Mouse (Mus musculus): ENCODE data around the gene Ppp1r13b. TPM values are rescaled to one million over a fixed set of nuclear protein-coding genes. Genes with fewer than 3 reads are reported as not detected.

Ppp1r13b gene
- total and polyA plus RNA-seq, 2 experiments from 2014 or later = 11.2 to 18.2 TPM

GRCm38 (mm10) chr12:111864206-111864824 lies 43.6 kb downstream of the Ppp1r13b start:
- H3K4me1 ChIP-seq (ENCODE audit: control insufficient read depth, insufficient read depth) = no peaks in the 10 kb centered on the region
- H3K4me2 ChIP-seq (ENCODE audit: low read depth, low read length) = no peak overlapping the region
- no peak for DNase-seq (ENCODE audit: low spot score)
- H3K4me3 ChIP-seq (ENCODE audit: low read depth, low read length) = no peak overlapping the region
- no peak overlapping the region for H3K9ac ChIP-seq (replicated peaks; ENCODE audit: low read depth, low read length)
- no peak overlapping the region for H3K27ac ChIP-seq (ENCODE audit: low read depth)
- no peak for ATAC-seq (ENCODE audit: insufficient read depth, low read depth)
- H3K36me3 ChIP-seq (replicated peaks; ENCODE audit: control insufficient read depth, insufficient read depth, low read length) = peaks cover 39% of the 10 kb centered on the region
- no peaks in the 10 kb centered on the region for H3K9me3 ChIP-seq (replicated peaks; ENCODE audit: control insufficient read depth, low read length)
- no peak for TF ChIP-seq CTCF (IDR thresholded peaks at IDR 0.05; ENCODE audit: low read depth)
- TF ChIP-seq EP300 (IDR thresholded peaks at IDR 0.05; ENCODE audit: low read depth) = no peak
- 93% methylated on average over 4 of the region's 4 CpGs for WGBS
- H3K27me3 ChIP-seq (ENCODE audit: control insufficient read depth, insufficient read depth, low read length) = no peaks in the 10 kb centered on the region

GRCm38 (mm10) chr12:111855448-111855847 lies 52.5 kb downstream of the Ppp1r13b start:
- no peak for ATAC-seq (ENCODE audit: insufficient read depth, low read depth)
- Histone ChIP-seq H3K9ac (replicated peaks; ENCODE audit: low read depth, low read length) (no peak overlapping the region), H3K36me3 (replicated peaks; ENCODE audit: control insufficient read depth, insufficient read depth, low read length) (peaks cover 23% of the 10 kb centered on the region), H3K9me3 (replicated peaks; ENCODE audit: control insufficient read depth, low read length) (no peaks in the 10 kb centered on the region), H3K4me3 (ENCODE audit: low read depth, low read length) (no peak overlapping the region), H3K4me2 (ENCODE audit: low read depth, low read length) (no peak overlapping the region), H3K27ac (ENCODE audit: low read depth) (no peak overlapping the region), H3K4me1 (ENCODE audit: control insufficient read depth, insufficient read depth) (no peaks in the 10 kb centered on the region), H3K27me3 (ENCODE audit: control insufficient read depth, insufficient read depth, low read length) (no peaks in the 10 kb centered on the region)
- TF ChIP-seq CTCF (IDR thresholded peaks at IDR 0.05; ENCODE audit: low read depth) (no peak), EP300 (IDR thresholded peaks at IDR 0.05; ENCODE audit: low read depth) (no peak)
- no peak for DNase-seq (ENCODE audit: low spot score)
- 88% methylated on average over 2 of the region's 2 CpGs for WGBS

DNA sequence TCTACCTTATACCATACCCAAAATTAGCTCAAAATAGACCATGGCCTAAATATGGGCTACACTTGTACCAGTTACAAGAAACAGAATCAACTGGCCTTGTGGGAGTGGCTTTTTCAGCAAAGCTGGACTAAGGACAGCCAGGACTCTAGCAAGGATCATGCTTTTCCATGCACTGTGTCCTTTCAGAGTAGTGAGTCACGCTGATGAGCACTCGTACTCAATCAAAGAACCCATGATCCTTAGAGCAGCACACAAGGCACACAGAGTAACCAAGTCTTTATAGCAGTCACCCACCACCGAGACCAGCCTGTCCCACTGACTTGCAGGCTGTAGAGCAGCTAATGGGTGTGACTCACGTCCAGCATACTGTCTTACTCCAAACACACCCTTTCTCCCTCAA lies 54.4 kb downstream of the Ppp1r13b start:
- Histone ChIP-seq H3K36me3 (replicated peaks; ENCODE audit: control insufficient read depth, insufficient read depth, low read length) (peaks cover 11% of the 10 kb centered on the region; the same call in 1 of the 2 replicates), H3K4me2 (ENCODE audit: low read depth, low read length) (no peak overlapping the region), H3K27me3 (ENCODE audit: control insufficient read depth, insufficient read depth, low read length) (no peaks in the 10 kb centered on the region), H3K9ac (replicated peaks; ENCODE audit: low read depth, low read length) (no peak overlapping the region), H3K4me3 (ENCODE audit: low read depth, low read length) (no peak overlapping the region), H3K4me1 (ENCODE audit: control insufficient read depth, insufficient read depth) (no peaks in the 10 kb centered on the region), H3K27ac (ENCODE audit: low read depth) (no peak overlapping the region), H3K9me3 (replicated peaks; ENCODE audit: control insufficient read depth, low read length) (no peaks in the 10 kb centered on the region)
- TF ChIP-seq EP300 (IDR thresholded peaks at IDR 0.05; ENCODE audit: low read depth) (no peak), CTCF (IDR thresholded peaks at IDR 0.05; ENCODE audit: low read depth) (no peak)
- DNase-seq (ENCODE audit: low spot score) (no peak), ATAC-seq (ENCODE audit: insufficient read depth, low read depth) (no peak)
- 64% methylated on average over 4 of the region's 4 CpGs for WGBS

DNA sequence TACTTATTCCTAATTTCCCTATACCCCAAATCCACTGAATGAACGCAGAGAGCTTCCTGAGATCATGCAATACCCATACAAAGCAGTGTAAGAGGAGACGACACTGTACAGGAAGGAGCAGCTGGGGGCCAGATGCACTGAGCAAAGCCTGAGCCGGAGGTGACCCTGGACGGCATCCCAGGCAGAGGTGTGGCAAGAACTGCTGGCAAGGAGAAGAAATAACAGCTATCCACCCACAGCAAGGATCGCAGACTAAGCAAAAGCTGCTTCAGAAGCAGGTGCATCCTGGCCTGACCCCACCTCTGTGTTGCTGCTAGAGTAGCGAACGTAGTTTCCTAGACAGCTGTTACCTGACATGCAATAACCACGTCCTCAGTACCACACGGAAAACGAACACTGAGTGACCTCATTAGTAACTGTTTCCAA lies 54.9 kb downstream of the Ppp1r13b start:
- DNase-seq (ENCODE audit: low spot score) (no peak), ATAC-seq (ENCODE audit: insufficient read depth, low read depth) (no peak; the same call in 1 of the 2 replicates)
- no peak overlapping the region for H3K27ac ChIP-seq (ENCODE audit: low read depth)
- TF ChIP-seq CTCF (IDR thresholded peaks at IDR 0.05; ENCODE audit: low read depth) (no peak), EP300 (IDR thresholded peaks at IDR 0.05; ENCODE audit: low read depth) (no peak)
- 40% methylated on average over 10 of the region's 10 CpGs for WGBS
- peaks cover 7% of the 10 kb centered on the region; the same call in 1 of the 2 replicates for H3K36me3 ChIP-seq (replicated peaks; ENCODE audit: control insufficient read depth, insufficient read depth, low read length)
- no peak overlapping the region for H3K9ac ChIP-seq (replicated peaks; ENCODE audit: low read depth, low read length)
- no peaks in the 10 kb centered on the region for H3K9me3 ChIP-seq (replicated peaks; ENCODE audit: control insufficient read depth, low read length)
- no peaks in the 10 kb centered on the region for H3K27me3 ChIP-seq (ENCODE audit: control insufficient read depth, insufficient read depth, low read length)
- no peaks in the 10 kb centered on the region for H3K4me1 ChIP-seq (ENCODE audit: control insufficient read depth, insufficient read depth)
- no peak overlapping the region for H3K4me3 ChIP-seq (ENCODE audit: low read depth, low read length)
- no peak overlapping the region for H3K4me2 ChIP-seq (ENCODE audit: low read depth, low read length)

DNA sequence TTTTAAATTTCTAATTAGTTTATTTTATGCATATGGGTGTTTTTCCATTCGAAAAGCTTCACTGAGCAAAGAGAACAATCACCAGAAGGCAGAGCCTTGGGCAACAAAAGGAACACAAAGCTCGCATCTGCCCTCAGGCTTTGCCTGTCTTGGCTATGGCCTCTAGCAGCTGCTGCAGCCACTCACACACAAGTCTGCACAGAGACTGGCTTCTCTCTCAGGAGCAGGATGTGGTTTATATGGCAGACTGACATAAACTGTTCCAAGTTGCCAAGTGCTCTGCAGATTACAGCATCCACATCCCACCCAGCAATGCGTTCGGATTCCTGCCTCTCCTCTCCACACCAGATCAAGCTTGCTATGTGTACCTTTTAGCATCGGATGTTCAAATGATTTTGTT lies 56.2 kb downstream of the Ppp1r13b start:
- no peak overlapping the region for H3K4me3 ChIP-seq (ENCODE audit: low read depth, low read length)
- no peak overlapping the region for H3K4me2 ChIP-seq (ENCODE audit: low read depth, low read length)
- H3K36me3 ChIP-seq (replicated peaks; ENCODE audit: control insufficient read depth, insufficient read depth, low read length) = peaks cover 7% of the 10 kb centered on the region; the same call in 1 of the 2 replicates
- H3K4me1 ChIP-seq (ENCODE audit: control insufficient read depth, insufficient read depth) = no peaks in the 10 kb centered on the region
- no peak overlapping the region for H3K9ac ChIP-seq (replicated peaks; ENCODE audit: low read depth, low read length)
- H3K9me3 ChIP-seq (replicated peaks; ENCODE audit: control insufficient read depth, low read length) = no peaks in the 10 kb centered on the region
- DNase-seq (ENCODE audit: low spot score) (no peak), ATAC-seq (ENCODE audit: insufficient read depth, low read depth) (no peak)
- no peaks in the 10 kb centered on the region for H3K27me3 ChIP-seq (ENCODE audit: control insufficient read depth, insufficient read depth, low read length)
- WGBS = 69% methylated on average over 5 of the region's 5 CpGs
- TF ChIP-seq CTCF (IDR thresholded peaks at IDR 0.05; ENCODE audit: low read depth) (no peak), EP300 (IDR thresholded peaks at IDR 0.05; ENCODE audit: low read depth) (no peak)
- no peak overlapping the region for H3K27ac ChIP-seq (ENCODE audit: low read depth)

DNA sequence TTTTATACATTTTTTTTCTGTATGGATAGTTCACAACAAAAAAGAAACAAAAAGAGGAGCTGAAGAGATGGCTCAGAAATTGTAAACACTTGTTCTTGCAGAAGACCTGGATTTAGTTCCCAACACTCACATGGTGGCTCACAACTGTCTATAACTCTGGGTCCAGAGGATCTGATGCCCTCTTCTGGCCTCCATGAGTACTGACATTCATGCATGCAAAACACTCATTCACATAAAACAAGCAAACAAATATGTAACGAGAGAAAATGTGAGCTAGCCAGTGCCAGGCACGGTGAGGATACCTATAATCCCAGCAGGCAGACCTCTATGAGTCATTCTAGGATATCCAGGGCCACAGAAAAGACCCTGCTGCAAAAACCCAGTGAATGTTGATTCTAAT lies 56.7 kb downstream of the Ppp1r13b start:
- TF ChIP-seq CTCF (IDR thresholded peaks at IDR 0.05; ENCODE audit: low read depth) (no peak), EP300 (IDR thresholded peaks at IDR 0.05; ENCODE audit: low read depth) (no peak)
- Histone ChIP-seq H3K27ac (ENCODE audit: low read depth) (no peak overlapping the region), H3K9ac (replicated peaks; ENCODE audit: low read depth, low read length) (no peak overlapping the region), H3K27me3 (ENCODE audit: control insufficient read depth, insufficient read depth, low read length) (no peaks in the 10 kb centered on the region), H3K4me1 (ENCODE audit: control insufficient read depth, insufficient read depth) (no peaks in the 10 kb centered on the region), H3K4me3 (ENCODE audit: low read depth, low read length) (no peak overlapping the region), H3K36me3 (replicated peaks; ENCODE audit: control insufficient read depth, insufficient read depth, low read length) (peaks cover 7% of the 10 kb centered on the region; the same call in 1 of the 2 replicates), H3K4me2 (ENCODE audit: low read depth, low read length) (no peak overlapping the region), H3K9me3 (replicated peaks; ENCODE audit: control insufficient read depth, low read length) (no peaks in the 10 kb centered on the region)
- WGBS = 72% methylated on average over 2 of the region's 2 CpGs
- DNase-seq (ENCODE audit: low spot score) (no peak), ATAC-seq (ENCODE audit: insufficient read depth, low read depth) (no peak)
